Mouse (Mus musculus): ENCODE data around the gene Hnrnpr. TPM values are rescaled to one million over a fixed set of nuclear protein-coding genes. Genes with fewer than 3 reads are reported as not detected.
A peak's percentile ranks its signal among the peaks of the same experiment; 100 is the strongest.

Gene Hnrnpr
- total and polyA plus RNA-seq, 2 experiments from 2014 or later: 169 to 214 TPM

DNA sequence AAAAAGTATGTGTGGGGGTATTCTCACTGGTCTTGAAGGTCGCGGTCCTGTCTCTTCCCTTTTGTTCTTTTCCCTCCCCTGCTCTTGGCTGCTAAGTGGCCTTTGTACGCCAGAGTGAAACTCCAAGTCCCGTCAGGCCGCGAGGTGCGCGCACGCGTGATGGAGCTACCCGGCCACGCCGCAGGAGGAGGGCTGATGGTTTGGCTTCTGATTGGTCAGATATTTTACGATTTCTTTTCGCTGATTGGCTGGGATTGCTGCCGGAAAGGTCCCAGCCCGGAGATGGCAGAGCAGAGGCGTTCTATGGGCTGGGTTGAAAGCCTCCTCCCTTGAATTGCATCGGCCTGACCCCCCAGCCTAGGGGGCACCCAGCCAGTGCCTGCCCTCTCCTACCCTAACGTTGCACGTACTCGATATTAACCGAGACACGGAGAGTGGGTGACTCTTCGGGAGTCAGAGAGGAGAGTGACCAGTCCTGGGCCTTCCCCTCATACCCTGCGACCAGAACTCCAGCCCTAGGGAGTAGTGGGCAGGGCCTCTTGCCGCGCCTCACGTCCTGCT lies 24.9 kb upstream of the Hnrnpr start:
- ATAC-seq: peak; percentile 82
- Histone ChIP-seq H3K9ac (peak overlapping the region; percentile 74), H3K9me3 (ENCODE audit: low read length) (no peaks in the 10 kb centered on the region), H3K27ac (ENCODE audit: low read depth, low read length) (peak overlapping the region; percentile 99), H3K36me3 (ENCODE audit: insufficient read depth) (peaks cover 26% of the 10 kb centered on the region), H3K4me1 (ENCODE audit: insufficient read depth) (peaks cover 24% of the 10 kb centered on the region), H3K4me2 (ENCODE audit: low read depth) (peak overlapping the region; percentile 67), H3K27me3 (ENCODE audit: insufficient read depth, low read length) (no peaks in the 10 kb centered on the region), H3K4me3 (ENCODE audit: low read depth, low read length) (peak overlapping the region; percentile 79)
- no peak; the same call in 1 of the 2 replicates for TF ChIP-seq CTCF (IDR thresholded peaks at IDR 0.05; ENCODE audit: low read depth)
- DNase-seq: peak; percentile 98
- 4% methylated on average over 29 of the region's 29 CpGs for WGBS

DNA sequence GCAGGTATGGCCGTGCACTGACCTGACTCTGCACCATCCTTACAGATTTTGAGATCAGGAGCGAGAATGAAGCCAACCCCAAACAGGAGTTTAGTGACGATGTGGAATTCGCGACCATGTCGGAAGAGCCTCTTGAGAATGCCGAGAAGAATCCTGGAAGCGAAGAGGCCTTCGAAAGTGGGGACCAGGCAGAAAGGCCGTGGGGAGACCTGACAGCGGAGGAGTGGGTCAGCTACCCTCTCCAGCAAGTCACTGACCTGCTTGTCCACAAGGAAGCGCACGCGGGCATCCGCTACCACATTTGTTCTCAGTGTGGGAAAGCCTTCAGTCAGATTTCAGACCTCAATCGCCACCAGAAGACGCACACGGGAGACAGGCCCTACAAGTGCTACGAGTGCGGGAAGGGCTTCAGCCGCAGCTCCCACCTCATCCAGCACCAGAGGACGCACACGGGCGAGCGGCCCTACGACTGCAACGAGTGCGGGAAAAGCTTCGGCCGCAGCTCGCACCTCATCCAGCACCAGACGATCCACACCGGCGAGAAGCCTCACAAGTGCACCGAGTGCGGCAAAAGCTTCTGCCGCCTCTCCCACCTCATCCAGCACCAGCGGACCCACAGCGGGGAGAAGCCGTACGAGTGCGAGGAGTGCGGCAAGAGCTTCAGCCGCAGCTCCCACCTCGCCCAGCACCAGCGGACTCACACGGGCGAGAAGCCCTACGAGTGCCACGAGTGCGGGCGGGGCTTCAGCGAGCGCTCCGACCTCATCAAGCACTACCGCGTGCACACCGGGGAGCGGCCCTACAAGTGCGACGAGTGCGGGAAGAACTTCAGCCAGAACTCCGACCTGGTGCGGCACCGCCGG lies 20.6 kb upstream of the Hnrnpr start:
- TF ChIP-seq CTCF (IDR thresholded peaks at IDR 0.05; ENCODE audit: low read depth): no peak

DNA sequence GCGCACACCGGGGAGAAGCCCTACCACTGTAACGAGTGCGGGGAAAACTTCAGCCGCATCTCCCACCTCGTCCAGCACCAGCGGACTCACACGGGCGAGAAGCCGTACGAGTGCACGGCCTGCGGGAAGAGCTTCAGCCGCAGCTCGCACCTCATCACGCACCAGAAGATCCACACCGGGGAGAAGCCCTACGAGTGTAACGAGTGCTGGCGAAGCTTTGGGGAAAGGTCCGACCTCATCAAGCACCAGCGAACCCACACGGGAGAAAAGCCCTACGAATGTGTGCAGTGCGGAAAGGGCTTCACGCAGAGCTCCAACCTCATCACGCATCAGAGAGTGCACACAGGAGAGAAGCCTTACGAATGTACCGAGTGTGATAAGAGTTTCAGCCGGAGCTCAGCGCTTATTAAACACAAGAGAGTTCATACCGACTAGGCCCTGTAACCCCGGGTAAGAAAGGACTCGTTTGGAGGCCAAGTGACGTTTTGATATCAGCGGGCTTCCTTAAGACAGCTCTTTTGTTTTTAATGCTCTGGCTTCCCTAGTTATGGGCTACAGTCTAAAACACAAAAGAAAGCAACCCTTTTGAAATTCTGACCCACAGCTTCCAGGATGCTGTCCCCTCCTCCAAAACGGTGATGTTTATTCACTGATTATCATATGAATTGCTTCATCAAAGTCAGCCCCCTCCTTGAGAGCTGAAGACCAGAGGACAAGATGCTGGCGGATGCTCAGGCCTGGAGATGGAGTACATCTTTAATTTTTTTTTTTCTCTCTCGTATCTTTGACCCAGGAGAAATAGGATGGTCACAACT lies 19.8 kb upstream of the Hnrnpr start:
- Histone ChIP-seq H3K27ac (ENCODE audit: low read depth, low read length) (no peak overlapping the region), H3K36me3 (ENCODE audit: insufficient read depth) (peaks cover 65% of the 10 kb centered on the region), H3K9ac (peak overlapping the region; percentile 28; the same call in 1 of the 2 replicates), H3K9me3 (ENCODE audit: low read length) (no peaks in the 10 kb centered on the region), H3K4me3 (ENCODE audit: low read depth, low read length) (no peak overlapping the region), H3K27me3 (ENCODE audit: insufficient read depth, low read length) (no peaks in the 10 kb centered on the region), H3K4me1 (ENCODE audit: insufficient read depth) (peaks cover 8% of the 10 kb centered on the region), H3K4me2 (ENCODE audit: low read depth) (no peak overlapping the region)
- DNase-seq: peak; percentile 33
- no peak for ATAC-seq
- WGBS: 38% methylated on average over 39 of the region's 39 CpGs
- TF ChIP-seq CTCF (IDR thresholded peaks at IDR 0.05; ENCODE audit: low read depth): no peak

More for the DNA sequence above, 20.6 kb upstream of the Hnrnpr start:
- Histone ChIP-seq H3K27ac (ENCODE audit: low read depth, low read length) (no peak overlapping the region), H3K4me3 (ENCODE audit: low read depth, low read length) (no peak overlapping the region), H3K9me3 (ENCODE audit: low read length) (no peaks in the 10 kb centered on the region), H3K4me1 (ENCODE audit: insufficient read depth) (peaks cover 8% of the 10 kb centered on the region), H3K36me3 (ENCODE audit: insufficient read depth) (peaks cover 61% of the 10 kb centered on the region), H3K9ac (no peak overlapping the region), H3K27me3 (ENCODE audit: insufficient read depth, low read length) (no peaks in the 10 kb centered on the region), H3K4me2 (ENCODE audit: low read depth) (no peak overlapping the region)
- DNase-seq: peak; percentile 35
- WGBS: 41% methylated on average over 66 of the region's 66 CpGs
- ATAC-seq: no peak

DNA sequence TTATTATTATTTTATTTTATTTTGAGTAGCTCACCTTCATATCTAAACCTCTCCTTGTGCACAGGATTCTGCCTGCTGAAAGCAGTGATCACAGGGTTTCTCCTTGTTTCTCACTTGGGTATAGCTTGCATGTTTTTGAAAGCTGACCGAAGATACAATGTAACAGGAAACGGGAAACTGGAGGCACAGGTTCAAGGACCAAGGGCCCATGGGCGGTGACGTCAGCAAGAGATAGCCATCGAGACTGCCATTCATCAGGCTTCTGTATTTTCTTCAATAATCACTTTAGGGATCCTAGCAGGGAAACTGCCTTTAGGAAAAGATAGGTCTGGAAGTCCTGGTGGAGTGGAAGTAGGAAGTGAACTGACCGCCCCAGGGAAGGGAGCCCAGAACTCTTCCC lies 19.1 kb upstream of the Hnrnpr start:
- H3K27me3 ChIP-seq (ENCODE audit: insufficient read depth, low read length): no peaks in the 10 kb centered on the region
- DNase-seq: no peak
- H3K27ac ChIP-seq (ENCODE audit: low read depth, low read length): no peak overlapping the region
- peaks cover 4% of the 10 kb centered on the region for H3K4me1 ChIP-seq (ENCODE audit: insufficient read depth)
- ATAC-seq: no peak
- 90% methylated on average over 6 of the region's 6 CpGs for WGBS
- H3K9me3 ChIP-seq (ENCODE audit: low read length): no peaks in the 10 kb centered on the region
- H3K9ac ChIP-seq: no peak overlapping the region
- H3K4me2 ChIP-seq (ENCODE audit: low read depth): no peak overlapping the region
- no peak for TF ChIP-seq CTCF (IDR thresholded peaks at IDR 0.05; ENCODE audit: low read depth)
- H3K36me3 ChIP-seq (ENCODE audit: insufficient read depth): peaks cover 67% of the 10 kb centered on the region
- H3K4me3 ChIP-seq (ENCODE audit: low read depth, low read length): no peak overlapping the region

DNA sequence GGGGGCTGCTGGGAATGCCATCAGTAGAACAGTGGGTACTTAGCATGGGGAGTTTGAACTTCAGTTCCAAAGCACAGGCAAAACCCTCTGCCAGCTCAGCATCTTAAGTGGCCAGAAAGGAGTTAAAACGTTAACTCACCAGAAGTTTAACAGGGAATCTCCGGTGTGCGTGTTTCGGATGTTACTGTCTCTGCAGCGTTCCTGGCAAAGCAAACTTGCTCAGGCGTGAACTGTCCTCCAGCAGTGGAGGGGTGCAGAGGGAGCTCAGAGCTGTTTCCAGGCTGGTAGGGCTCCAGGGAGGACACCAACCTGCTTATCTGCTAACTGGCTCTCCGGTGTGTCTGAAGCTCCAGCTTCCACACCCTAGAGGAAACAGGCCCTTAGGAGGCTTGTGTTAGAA lies 14.8 kb upstream of the Hnrnpr start:
- no peak for TF ChIP-seq CTCF (IDR thresholded peaks at IDR 0.05; ENCODE audit: low read depth)
- Histone ChIP-seq H3K9ac (no peak overlapping the region), H3K4me1 (ENCODE audit: insufficient read depth) (no peaks in the 10 kb centered on the region), H3K4me2 (ENCODE audit: low read depth) (no peak overlapping the region), H3K4me3 (ENCODE audit: low read depth, low read length) (no peak overlapping the region), H3K36me3 (ENCODE audit: insufficient read depth) (peaks cover 41% of the 10 kb centered on the region), H3K27me3 (ENCODE audit: insufficient read depth, low read length) (no peaks in the 10 kb centered on the region), H3K27ac (ENCODE audit: low read depth, low read length) (no peak overlapping the region), H3K9me3 (ENCODE audit: low read length) (no peaks in the 10 kb centered on the region)
- 73% methylated on average over 7 of the region's 7 CpGs for WGBS
- no peak for DNase-seq
- ATAC-seq: no peak

DNA sequence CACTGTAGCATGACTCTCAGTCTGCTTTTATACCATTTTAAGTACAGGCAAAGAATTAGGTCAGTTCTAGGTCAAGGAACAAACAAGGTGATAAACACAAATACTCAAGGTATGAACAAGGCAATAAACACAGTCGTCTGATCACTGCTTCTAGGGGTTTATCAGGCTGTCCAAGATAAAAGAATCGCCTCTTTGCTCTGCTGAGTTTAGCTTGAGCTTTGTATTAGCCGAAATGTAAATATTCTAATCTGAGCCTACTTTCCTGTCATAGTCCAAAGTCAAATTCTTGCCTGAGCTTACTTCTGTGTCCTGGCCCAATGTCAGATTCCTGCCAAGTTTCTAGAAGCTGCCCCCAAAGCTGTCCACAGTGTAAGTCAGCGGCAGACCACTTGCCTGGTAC lies 8.3 kb upstream of the Hnrnpr start:
- Histone ChIP-seq H3K4me1 (ENCODE audit: insufficient read depth) (no peaks in the 10 kb centered on the region), H3K4me3 (ENCODE audit: low read depth, low read length) (no peak overlapping the region), H3K9me3 (ENCODE audit: low read length) (no peaks in the 10 kb centered on the region), H3K9ac (no peak overlapping the region), H3K27ac (ENCODE audit: low read depth, low read length) (no peak overlapping the region), H3K4me2 (ENCODE audit: low read depth) (no peak overlapping the region), H3K36me3 (ENCODE audit: insufficient read depth) (no peaks in the 10 kb centered on the region), H3K27me3 (ENCODE audit: insufficient read depth, low read length) (no peaks in the 10 kb centered on the region)
- whole genome bisulfite sequencing: 86% methylated on average over 4 of the region's 4 CpGs
- no peak for TF ChIP-seq CTCF (IDR thresholded peaks at IDR 0.05; ENCODE audit: low read depth)
- no peak for ATAC-seq
- no peak for DNase-seq
